23 mouse cellular contexts compared by ENCODE assay signal in the genomic region with DNA sequence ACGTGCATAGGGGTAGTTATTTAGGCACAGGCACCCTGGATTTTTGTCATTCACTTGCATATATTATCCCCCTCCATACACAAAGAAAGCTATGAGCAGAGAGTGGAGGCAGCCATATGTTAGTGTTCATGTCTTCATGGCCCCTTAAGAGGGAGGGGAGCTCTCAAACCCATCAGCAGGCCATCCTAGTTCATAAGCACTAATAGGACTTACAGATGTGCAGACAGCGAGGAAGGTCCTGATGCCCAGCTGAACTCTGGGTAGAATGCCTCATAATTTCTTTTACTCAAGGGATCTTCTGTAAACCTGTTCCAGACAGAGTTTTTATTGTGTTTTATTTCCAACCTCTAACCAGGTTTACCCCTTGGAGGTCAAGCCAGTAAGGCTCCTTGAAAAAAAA.
DNase-seq lines count a peak whose midpoint lies in the region; ATAC-seq lines count a peak whose summit lies in the region.
"Had no signal": no experiment of that assay in that cellular context is flagged by ENCODE, and none has a peak within 500 bp of the region (broad histone marks: within the 10 kb centered on the region; RNA-seq: fewer than 3 reads in every experiment).

No protein-coding gene starts in this region.

- H3K36me3 ChIP-seq in forebrain, embryonic 15.5 days = no peaks in the 10 kb centered on the region
- H3K36me3 ChIP-seq in forebrain, embryonic 10.5 days (replicated peaks) = 0 out of 2 replicates have a peak, but pooled peaks cover 5% of the 10 kb centered on the region
- H3K36me3 ChIP-seq in neural tube, embryonic 11.5 days (ENCODE audit: control insufficient read depth, insufficient read depth, low read length) = no peaks in the 10 kb centered on the region
- H3K36me3 ChIP-seq in limb, embryonic 10.5 days = peaks cover 3% of the 10 kb centered on the region; the same call in 1 of the 2 replicates
- H3K36me3 ChIP-seq: liver, embryonic 12.5 days had no signal

- H3K4me1 ChIP-seq in forebrain, embryonic 15.5 days = peaks cover 3% of the 10 kb centered on the region; the same call in 1 of the 2 replicates
- H3K4me1 ChIP-seq in forebrain, embryonic 10.5 days = no peaks in the 10 kb centered on the region
- no peaks in the 10 kb centered on the region for H3K4me1 ChIP-seq in neural tube, embryonic 11.5 days (ENCODE audit: control insufficient read depth, insufficient read depth, low read length)
- 0 out of 2 replicates have a peak, but pooled peaks cover 2% of the 10 kb centered on the region for H3K4me1 ChIP-seq in limb, embryonic 10.5 days
- H3K4me1 ChIP-seq: liver, embryonic 12.5 days; megakaryocyte, embryonic 14.5 days had no signal

- no peak overlapping the region for H3K4me2 ChIP-seq in forebrain, embryonic 15.5 days (replicated peaks)
- no peak overlapping the region for H3K4me2 ChIP-seq in neural tube, embryonic 11.5 days (ENCODE audit: low read depth)
- H3K4me2 ChIP-seq: heart, embryonic 11.5 days; liver, embryonic 12.5 days had no signal

- WGBS in forebrain, embryonic 15.5 days = 69% methylated on average over 2 of the region's 2 CpGs
- WGBS in forebrain, embryonic 10.5 days = 89% methylated on average over 2 of the region's 2 CpGs
- WGBS in neural tube, embryonic 11.5 days = 55% methylated on average over 2 of the region's 2 CpGs
- 74% methylated on average over 2 of the region's 2 CpGs for WGBS in limb, embryonic 10.5 days

- DNase-seq in forebrain, embryonic 10.5 days (ENCODE audit: extremely low spot score, low spot score) = no peak
- no peak for DNase-seq in neural tube, embryonic 11.5 days (ENCODE audit: low spot score)
- DNase-seq in neural tube, embryonic 10.5 days (ENCODE audit: extremely low spot score, low spot score) = no peak
- no peak for DNase-seq in limb, embryonic 10.5 days (ENCODE audit: low spot score)
- DNase-seq in spleen, postnatal 14 days (ENCODE audit: low spot score in 2 of 2) = no peak
- no peak for DNase-seq in layer of hippocampus, postnatal 10 days (ENCODE audit: low spot score in 2 of 2)
- no peak for DNase-seq in ovary, postnatal 36 days (ENCODE audit: low spot score)
- DNase-seq: adrenal gland, postnatal 25 days; B cell, adult 2 months; cerebellum, adult 11-12 months; heart, postnatal 10 days; kidney, adult 9 months; kidney, postnatal 36 days; left cerebral cortex, postnatal 4 days; lung, adult 2 months; retina, postnatal 1 day; right cerebral cortex, postnatal 4 days had no signal

- H3K9me3 ChIP-seq in forebrain, embryonic 15.5 days = no peaks in the 10 kb centered on the region
- no peaks in the 10 kb centered on the region for H3K9me3 ChIP-seq in forebrain, embryonic 10.5 days
- no peaks in the 10 kb centered on the region for H3K9me3 ChIP-seq in neural tube, embryonic 11.5 days (ENCODE audit: control insufficient read depth, low read length)
- H3K9me3 ChIP-seq in limb, embryonic 10.5 days (replicated peaks) = no peaks in the 10 kb centered on the region
- H3K9me3 ChIP-seq: liver, embryonic 12.5 days; megakaryocyte, embryonic 14.5 days had no signal

- no peak overlapping the region for H3K9ac ChIP-seq in forebrain, embryonic 15.5 days (replicated peaks)
- no peak overlapping the region for H3K9ac ChIP-seq in neural tube, embryonic 11.5 days (ENCODE audit: low read length)
- H3K9ac ChIP-seq: liver, embryonic 12.5 days had no signal

- no peak for ATAC-seq in forebrain, embryonic 15.5 days (replicated peaks)
- ATAC-seq in neural tube, embryonic 11.5 days (ENCODE audit: insufficient read depth, low FRiP score, low TSS enrichment) = no peak
- ATAC-seq: liver, embryonic 12.5 days had no signal

- H3K27me3 ChIP-seq in forebrain, embryonic 15.5 days = no peaks in the 10 kb centered on the region
- no peaks in the 10 kb centered on the region for H3K27me3 ChIP-seq in forebrain, embryonic 10.5 days (ENCODE audit: poor library complexity, severe bottlenecking)
- H3K27me3 ChIP-seq in neural tube, embryonic 11.5 days (ENCODE audit: control insufficient read depth, insufficient read depth, low read length) = no peaks in the 10 kb centered on the region
- H3K27me3 ChIP-seq in limb, embryonic 10.5 days (ENCODE audit: low read depth, poor library complexity, severe bottlenecking) = no peaks in the 10 kb centered on the region
- H3K27me3 ChIP-seq: liver, embryonic 12.5 days had no signal

- H3K27ac ChIP-seq in forebrain, embryonic 15.5 days (replicated peaks) = 0 out of 2 replicates have a peak overlapping the region, but pooled peaks have one; percentile 27
- no peak overlapping the region for H3K27ac ChIP-seq in forebrain, embryonic 10.5 days
- peak overlapping the region; percentile 60; the same call in 1 of the 2 replicates for H3K27ac ChIP-seq in neural tube, embryonic 11.5 days (ENCODE audit: low read depth, low read length)
- H3K27ac ChIP-seq in limb, embryonic 10.5 days = peak overlapping the region; percentile 20; the same call in 1 of the 2 replicates
- H3K27ac ChIP-seq: left cerebral cortex, adult 2 months; liver, embryonic 12.5 days; stomach, postnatal 0 days had no signal

- H3K4me3 ChIP-seq in forebrain, embryonic 15.5 days = no peak overlapping the region
- H3K4me3 ChIP-seq in forebrain, embryonic 10.5 days = no peak overlapping the region
- no peak overlapping the region for H3K4me3 ChIP-seq in neural tube, embryonic 11.5 days (ENCODE audit: low read depth, low read length)
- no peak overlapping the region for H3K4me3 ChIP-seq in limb, embryonic 10.5 days
- H3K4me3 ChIP-seq: left cerebral cortex, adult 2 months; liver, embryonic 12.5 days; megakaryocyte, embryonic 14.5 days had no signal
